Mouse (Mus musculus): ENCODE measurements around the gene Tuba1c.
"Not testable (repeated sequence)": the region's sequence is repeated elsewhere in the genome, so short reads cannot be mapped to it uniquely, and the experiment has no call there.

The Tuba1c gene

GRCm38 (mm10) chr15:99031388-99031675 lies 1.6 kb downstream of the Tuba1c start:
- DNase-seq, result no peak

GRCm38 (mm10) chr15:99032041-99032725 lies 2.5 kb downstream of the Tuba1c start:
- no peak for DNase-seq

GRCm38 (mm10) chr15:99032726-99033250 lies 3.1 kb downstream of the Tuba1c start:
- DNase-seq, result no peak

GRCm38 (mm10) chr15:99033498-99034270 lies 4.0 kb downstream of the Tuba1c start:
- no peak for DNase-seq

GRCm38 (mm10) chr15:99035431-99035830 lies 5.7 kb downstream of the Tuba1c start:
- no peak for DNase-seq

- no peak for DNase-seq
These were observed 6.7 kb downstream of the Tuba1c start for GRCm38 (mm10) chr15:99036249-99036905.

- DNase-seq, result no peak
These were observed 8.3 kb downstream of the Tuba1c start for GRCm38 (mm10) chr15:99038025-99038424.

GRCm38 (mm10) chr15:99038797-99039196 lies 9.1 kb downstream of the Tuba1c start:
- no peak for DNase-seq

GRCm38 (mm10) chr15:99039306-99039705 lies 9.6 kb downstream of the Tuba1c start:
- DNase-seq, result no peak

GRCm38 (mm10) chr15:99039996-99040919 lies 10.6 kb downstream of the Tuba1c start:
- no peak for DNase-seq

- no peak for DNase-seq
These were observed 11.5 kb downstream of the Tuba1c start for GRCm38 (mm10) chr15:99040920-99041856.

GRCm38 (mm10) chr15:99042334-99042733 lies 12.6 kb downstream of the Tuba1c start:
- DNase-seq, result no peak

- DNase-seq, result no peak
These were observed 15.2 kb downstream of the Tuba1c start for GRCm38 (mm10) chr15:99044854-99045253.

- not testable (repeated sequence) for DNase-seq
These were observed 16.0 kb downstream of the Tuba1c start for GRCm38 (mm10) chr15:99045734-99046133.

GRCm38 (mm10) chr15:99049473-99050253 lies 20.0 kb downstream of the Tuba1c start:
- DNase-seq, result peak; percentile 61

- no peak for DNase-seq
These were observed 23.7 kb downstream of the Tuba1c start for GRCm38 (mm10) chr15:99053373-99053772.

- DNase-seq, result no peak
These were observed 25.3 kb downstream of the Tuba1c start, which contains the start of gene Prph for GRCm38 (mm10) chr15:99055040-99055439. Prph (plus strand) TSS chr15:99055174.

GRCm38 (mm10) chr15:99055511-99055961 lies 25.8 kb downstream of the Tuba1c start:
- no peak for DNase-seq

GRCm38 (mm10) chr15:99056332-99056731 lies 26.6 kb downstream of the Tuba1c start:
- no peak for DNase-seq

GRCm38 (mm10) chr15:99065557-99066165 lies 36.0 kb downstream of the Tuba1c start:
- no peak for DNase-seq
